Mouse (Mus musculus) MEL (cell line): Measurements from ENCODE around the gene Tfrc. TPM values are rescaled to one million over a fixed set of nuclear protein-coding genes. Genes with fewer than 3 reads are reported as not detected.

Source experiments
- DNase-seq: peaks from one replicate; pipeline ENCODE4 v3.0.0; 2011; ENCODE audit warnings: low read depth, low spot score
- H3K27ac ChIP-seq: 2 replicates; pipeline ENCODE4 v1.5.1; 2012; ENCODE audit warnings: low read depth, mild to moderate bottlenecking, control low read depth, low read length, moderate library complexity; ENCODE audit not compliant: control insufficient read depth
- H3K27me3 ChIP-seq, 2 experiments: fragments of 150-350 bp in 1 of 2; sonication (generic) in 1 of 2; 2 replicates each; pipeline ENCODE4 v1.6.1; 2012; ENCODE audit warnings: low read length in 2 of 2, mild to moderate bottlenecking in 2 of 2, improper control_type of control experiment in 1 of 2, moderate library complexity in 1 of 2; ENCODE audit not compliant: insufficient read depth in 2 of 2, control insufficient read depth in 1 of 2
- H3K36me3 ChIP-seq, 2 experiments: 2 replicates each; pipeline ENCODE4 v1.6.1; 2012 to 2014; ENCODE audit warnings: low read length in 2 of 2, improper control_type of control experiment in 1 of 2, inconsistent platforms in 1 of 2, mild to moderate bottlenecking in 1 of 2; ENCODE audit not compliant: insufficient read depth in 2 of 2, control insufficient read depth in 1 of 2
- H3K4me1 ChIP-seq, 2 experiments: fragments of 150-350 bp in 1 of 2; sonication (generic) in 1 of 2; 2 replicates each; pipeline ENCODE4 v1.6.1; 2012; ENCODE audit warnings: low read length in 2 of 2, improper control_type of control experiment in 1 of 2, mild to moderate bottlenecking in 1 of 2; ENCODE audit not compliant: insufficient read depth in 2 of 2, control insufficient read depth in 1 of 2
- H3K4me3 ChIP-seq, 2 experiments: fragments of 150-350 bp in 1 of 2; sonication (generic) in 1 of 2; 2 replicates each; pipeline ENCODE4 v1.5.1; 2012; ENCODE audit warnings: low read depth in 2 of 2, low read length in 2 of 2, mild to moderate bottlenecking in 2 of 2, moderate library complexity in 2 of 2, control low read depth in 1 of 2, improper control_type of control experiment in 1 of 2; ENCODE audit not compliant: control insufficient read depth in 1 of 2, insufficient read depth in 1 of 2
- H3K79me2 ChIP-seq: 2 replicates; pipeline ENCODE4 v1.6.1; 2012; ENCODE audit warnings: mild to moderate bottlenecking, low read length, moderate library complexity; ENCODE audit not compliant: control insufficient read depth, poor library complexity, insufficient read depth
- H3K9ac ChIP-seq: 2 replicates; pipeline ENCODE4 v1.6.1; 2012; ENCODE audit warnings: low read depth, mild to moderate bottlenecking, control low read depth, low read length, moderate library complexity; ENCODE audit not compliant: control insufficient read depth, poor library complexity, severe bottlenecking
- H3K9me3 ChIP-seq: fragments of 150-350 bp; sonication (generic); replicated peaks from 2 replicates; pipeline ENCODE4 v1.6.1; 2012; ENCODE audit warnings: mild to moderate bottlenecking, low read length, improper control_type of control experiment, moderate library complexity; ENCODE audit not compliant: insufficient read depth
- CHD1 ChIP-seq: IDR thresholded peaks from 2 replicates; pipeline ENCODE4 v1.6.1; 2012; ENCODE audit warnings: low read depth, mild to moderate bottlenecking, inconsistent platforms, low read length, improper control_type of control experiment
- CTCF ChIP-seq, 3 experiments: IDR thresholded peaks in 2 of 3; conservative IDR thresholded peaks in 1 of 3; 2 replicates each; pipeline ENCODE4 v1.5.1; 2011 to 2012; ENCODE audit warnings: low read length in 3 of 3, low read depth in 2 of 3, mild to moderate bottlenecking in 2 of 3, improper control_type of control experiment in 1 of 3, inconsistent platforms in 1 of 3, mixed read lengths in 1 of 3, moderate library complexity in 1 of 3; ENCODE audit not compliant: control insufficient read depth in 1 of 3, insufficient read depth in 1 of 3, poor library complexity in 1 of 3, severe bottlenecking in 1 of 3
- GATA1 ChIP-seq: IDR thresholded peaks from 2 replicates; pipeline ENCODE4 v1.6.1; 2011; ENCODE audit warnings: low read depth, low read length, improper control_type of control experiment
- HCFC1 ChIP-seq: IDR thresholded peaks from 2 replicates; pipeline ENCODE4 v1.6.1; 2012; ENCODE audit warnings: low read depth, mild to moderate bottlenecking, inconsistent platforms, low read length, improper control_type of control experiment, moderate library complexity
- MAX ChIP-seq: IDR thresholded peaks from 2 replicates; pipeline ENCODE4 v1.6.1; 2011; ENCODE audit warnings: low read length, improper control_type of control experiment
- NELFE ChIP-seq: IDR thresholded peaks from 2 replicates; pipeline ENCODE4 v1.6.1; 2011; ENCODE audit warnings: low read depth, low read length, improper control_type of control experiment
- NRF1 ChIP-seq: IDR thresholded peaks from 2 replicates; pipeline ENCODE4 v1.6.1; 2014; ENCODE audit warnings: low read depth, mild to moderate bottlenecking, inconsistent platforms, low read length, improper control_type of control experiment, moderate library complexity; ENCODE audit not compliant: poor library complexity, insufficient read depth, severe bottlenecking
- POLR2A ChIP-seq, 2 experiments: IDR thresholded peaks; 2 replicates each; pipeline ENCODE4 v1.6.1; 2011 to 2012; ENCODE audit warnings: low read length in 2 of 2, mild to moderate bottlenecking in 2 of 2, control low read depth in 1 of 2, improper control_type of control experiment in 1 of 2, low read depth in 1 of 2, moderate library complexity in 1 of 2; ENCODE audit not compliant: control insufficient read depth in 1 of 2, insufficient read depth in 1 of 2, poor library complexity in 1 of 2
- RAD21 ChIP-seq: IDR thresholded peaks from 2 replicates; pipeline ENCODE4 v1.6.1; 2011; ENCODE audit warnings: mild to moderate bottlenecking, low read depth, low read length, improper control_type of control experiment
- SIN3A ChIP-seq: IDR thresholded peaks from 2 replicates; pipeline ENCODE4 v1.6.1; 2012; ENCODE audit warnings: low read length, improper control_type of control experiment, inconsistent platforms
- SMC3 ChIP-seq: IDR thresholded peaks from 2 replicates; pipeline ENCODE4 v1.6.1; 2011; ENCODE audit warnings: low read depth, low read length, improper control_type of control experiment
- TAL1 ChIP-seq: IDR thresholded peaks from 2 replicates; pipeline ENCODE4 v1.6.1; 2012; ENCODE audit warnings: mild to moderate bottlenecking, inconsistent platforms, low read length, moderate library complexity, mixed read lengths
- TBP ChIP-seq: IDR thresholded peaks from 2 replicates; pipeline ENCODE4 v1.8.0; 2011; ENCODE audit warnings: low read depth, low read length, improper control_type of control experiment
- USF2 ChIP-seq, 2 experiments: IDR thresholded peaks; 2 replicates each; pipeline ENCODE4 v1.6.1; 2011 to 2012; ENCODE audit warnings: improper control_type of control experiment in 2 of 2, low read length in 2 of 2, borderline replicate concordance in 1 of 2, inconsistent platforms in 1 of 2, low read depth in 1 of 2, mild to moderate bottlenecking in 1 of 2; ENCODE audit not compliant: insufficient read depth in 1 of 2
- ZKSCAN1 ChIP-seq: IDR thresholded peaks from 2 replicates; pipeline ENCODE4 v1.6.1; 2012; ENCODE audit warnings: low read depth, mild to moderate bottlenecking, inconsistent platforms, low read length, improper control_type of control experiment, moderate library complexity
- ZMIZ1 ChIP-seq: IDR thresholded peaks from 2 replicates; pipeline ENCODE4 v1.6.1; 2012; ENCODE audit warnings: low read depth, mild to moderate bottlenecking, inconsistent platforms, low read length, improper control_type of control experiment, moderate library complexity
- ZNF384 ChIP-seq: IDR thresholded peaks from 2 replicates; pipeline ENCODE4 v1.6.1; 2012; ENCODE audit warnings: low read depth, mild to moderate bottlenecking, inconsistent platforms, low read length, improper control_type of control experiment
- polyA plus RNA-seq, 2 experiments: library from polyadenylated mRNA; stranded (reverse) in 1 of 2; unstranded in 1 of 2; fragments of >175 nt in 1 of 2; fragments of >200 nt in 1 of 2; gene quantifications; 2 replicates each; pipeline versions ENCODE4 v1.2.1 to v1.2.4; 2012; ENCODE audit warnings: low replicate concordance in 2 of 2, low read depth in 1 of 2; ENCODE audit not compliant: insufficient read length in 2 of 2, insufficient read depth in 1 of 2, missing spikeins in 1 of 2
- total RNA-seq: library from RNA; depleted of rRNA; stranded (reverse); fragments of 300-350 nt; gene quantifications from 2 replicates; pipeline ENCODE4 v1.2.3, GENCODE M21; 2012

Gene Tfrc
- total and polyA plus RNA-seq, 3 experiments: 90.9 to 234 (median 106) TPM

GRCm38 (mm10) chr16:32641440-32642219 lies 32.9 kb downstream of the Tfrc start:
- Histone ChIP-seq H3K36me3 (peaks cover 0 to 3% of the 10 kb centered on the region in 2 experiments; a peak in 2 of 4 replicates), H3K4me3 (no peak overlapping the region)
- TF ChIP-seq POLR2A (IDR thresholded peaks at IDR 0.05; ENCODE audit: control insufficient read depth in 1 of 2, insufficient read depth in 1 of 2, low read depth in 1 of 2, low read length in 2 of 2, poor library complexity in 1 of 2) (no peak), ZKSCAN1 (no peak), CHD1 (no peak), SIN3A (no peak), MAX (no peak), ZMIZ1 (no peak), USF2 (IDR thresholded peaks at IDR 0.05; ENCODE audit: borderline replicate concordance in 1 of 2, insufficient read depth in 1 of 2, low read depth in 1 of 2, low read length in 2 of 2) (no peak), GATA1 (no peak), RAD21 (no peak), SMC3 (no peak)
- TF ChIP-seq, all 39 proteins: peak for 0
- no peaks in the 10 kb centered on the region for H3K9me3 ChIP-seq
- peaks cover 2 to 14% of the 10 kb centered on the region in 2 experiments; a peak in 3 of 4 replicates for H3K4me1 ChIP-seq
- H3K27ac ChIP-seq: no peak overlapping the region
- H3K27me3 ChIP-seq: no peaks in the 10 kb centered on the region
- no peak for DNase-seq
- no peak overlapping the region for H3K9ac ChIP-seq
- peaks cover 11% of the 10 kb centered on the region for H3K79me2 ChIP-seq

- Histone ChIP-seq H3K9ac (no peak overlapping the region), H3K4me3 (no peak overlapping the region), H3K9me3 (no peaks in the 10 kb centered on the region), H3K4me1 (peaks cover 2 to 14% of the 10 kb centered on the region in 2 experiments; a peak in 3 of 4 replicates), H3K79me2 (peaks cover 11% of the 10 kb centered on the region), H3K27me3 (no peaks in the 10 kb centered on the region), H3K36me3 (peaks cover 0 to 6% of the 10 kb centered on the region in 2 experiments; a peak in 2 of 4 replicates), H3K27ac (no peak overlapping the region)
- no peak for DNase-seq
- TF ChIP-seq TAL1 (no peak), CHD1 (no peak), RAD21 (no peak)
Measured at GRCm38 (mm10) chr16:32642280-32642679, 33.6 kb downstream of the Tfrc start.

GRCm38 (mm10) chr16:32643661-32644061 lies 34.9 kb downstream of the Tfrc start, which contains the start of gene Tnk2:
Gene Tnk2, plus strand, starts transcription at chr16:32643874.
- Histone ChIP-seq H3K27ac (peak within 1 kb of the TSS; percentile 25), H3K4me1 (peaks cover 2 to 10% of the 10 kb centered on the region in 2 experiments; a peak in 3 of 4 replicates), H3K79me2 (peaks cover 17% of the 10 kb centered on the region), H3K9ac (peak within 1 kb of the TSS; percentile 80), H3K4me3 (peak within 1 kb of the TSS; percentile 58 to 81), H3K36me3 (0 out of 4 replicates have a peak, but pooled peaks cover 0 to 5% of the 10 kb centered on the region in 2 experiments), H3K27me3 (no peaks in the 10 kb centered on the region), H3K9me3 (no peaks in the 10 kb centered on the region)
- peak; percentile 81 for TF ChIP-seq NRF1
- no peak for TF ChIP-seq SMC3
- TF ChIP-seq CTCF (IDR thresholded peaks at IDR 0.05 in 2 of 3, conservative IDR thresholded peaks at IDR 0.05 in 1 of 3; ENCODE audit: control insufficient read depth in 1 of 3, insufficient read depth in 1 of 3, low read depth in 2 of 3, low read length in 3 of 3, poor library complexity in 1 of 3, severe bottlenecking in 1 of 3): peak in 1 of 3 experiments; percentile 36; a peak in 2 of 6 replicates
- no peak for TF ChIP-seq TBP
- peak; percentile 72 for TF ChIP-seq HCFC1
- TF ChIP-seq SIN3A: peak; percentile 86
- peak; percentile 54 to 90; a peak in 3 of 4 replicates for TF ChIP-seq POLR2A (IDR thresholded peaks at IDR 0.05; ENCODE audit: control insufficient read depth in 1 of 2, insufficient read depth in 1 of 2, low read depth in 1 of 2, low read length in 2 of 2, poor library complexity in 1 of 2)
- peak; percentile 77 for TF ChIP-seq NELFE
- TF ChIP-seq ZNF384: peak; percentile 93
- DNase-seq: peak; percentile 90
